Mouse (Mus musculus): ENCODE data around the gene Fbxl19. TPM values are rescaled to one million over a fixed set of nuclear protein-coding genes. Genes with fewer than 3 reads are reported as not detected.

The Fbxl19 gene
- total and polyA plus RNA-seq, 3 experiments: 22.4 to 31.7 (median 28.2) TPM

GRCm38 (mm10) chr7:127708207-127709078 is 35.9 kb upstream of the Fbxl19 start, which contains the start of gene Bcl7c:
Gene Bcl7c, minus strand, starts transcription at chr7:127708933.
- H3K79me2 ChIP-seq (replicated peaks; ENCODE audit: control insufficient read depth, extremely low read depth, insufficient read depth, poor library complexity, severe bottlenecking): no peaks in the 10 kb centered on the region
- dilution Hi-C loops (cut with MboI; ENCODE audit: extremely low pct_ligation_motif_present, extremely low pct_unique_long_range_greater_than_20kb, low sequenced_read_pairs) (no loop called here), in situ Hi-C loops (cut with MboI; ENCODE audit: low pct_ligation_motif_present, low pct_unique_long_range_greater_than_20kb, low sequenced_read_pairs) (no loop called here)
- TF ChIP-seq E2F4 (IDR thresholded peaks at IDR 0.05; ENCODE audit: insufficient replicate concordance, low read depth, low read length): no peak; the same call in 1 of the 2 replicates
- TF ChIP-seq NRF1 (IDR thresholded peaks at IDR 0.05; ENCODE audit: low read depth, low read length): peak; percentile 74
- peak; percentile 73; the same call in 1 of the 2 replicates for TF ChIP-seq MAZ (IDR thresholded peaks at IDR 0.05; ENCODE audit: low read depth, low read length)
- TF ChIP-seq POLR2A (IDR thresholded peaks at IDR 0.05; ENCODE audit: low read depth, low read length): peak; percentile 59; the same call in 1 of the 2 replicates
- peak; percentile 48; the same call in 1 of the 2 replicates for TF ChIP-seq IRF4 (IDR thresholded peaks at IDR 0.05; ENCODE audit: low read depth, low read length)
- peak; percentile 70; the same call in 1 of the 2 replicates for TF ChIP-seq MYC (IDR thresholded peaks at IDR 0.05; ENCODE audit: low read depth, low read length)
- peak; percentile 57 for TF ChIP-seq SMC3 (IDR thresholded peaks at IDR 0.05; ENCODE audit: low read depth, low read length)
- peak; percentile 94 for TF ChIP-seq MAX (IDR thresholded peaks at IDR 0.05; ENCODE audit: low read length)
- TF ChIP-seq CTCF (conservative IDR thresholded peaks at IDR 0.05 in 1 of 2, IDR thresholded peaks at IDR 0.05 in 1 of 2; ENCODE audit: low read depth in 2 of 2, low read length in 2 of 2): peak in 1 of 2 experiments; percentile 75; a peak in 2 of 4 replicates
- TF ChIP-seq TCF12 (IDR thresholded peaks at IDR 0.05; ENCODE audit: low read depth, low read length): peak; percentile 43; the same call in 1 of the 2 replicates
- TF ChIP-seq SIN3A (IDR thresholded peaks at IDR 0.05; ENCODE audit: low read length): peak; percentile 12; the same call in 1 of the 2 replicates
- no peak; the same call in 1 of the 2 replicates for TF ChIP-seq MEF2A (IDR thresholded peaks at IDR 0.05; ENCODE audit: borderline replicate concordance, low read depth, low read length)
- TF ChIP-seq MXI1 (IDR thresholded peaks at IDR 0.05; ENCODE audit: low read depth, low read length): peak; percentile 93
- peak; percentile 81 for TF ChIP-seq ELF1 (IDR thresholded peaks at IDR 0.05; ENCODE audit: low read depth, low read length)
- TF ChIP-seq USF1 (IDR thresholded peaks at IDR 0.05; ENCODE audit: low read depth, low read length): peak; percentile 86
- TF ChIP-seq ZKSCAN1 (IDR thresholded peaks at IDR 0.05; ENCODE audit: borderline replicate concordance, low read depth, low read length): no peak
- TF ChIP-seq HCFC1 (IDR thresholded peaks at IDR 0.05; ENCODE audit: low read depth, low read length): no peak; the same call in 1 of the 2 replicates
- TF ChIP-seq USF2 (conservative IDR thresholded peaks at IDR 0.05; ENCODE audit: low read depth, low read length): peak; percentile 56
- no peak for TF ChIP-seq BHLHE40 (IDR thresholded peaks at IDR 0.05; ENCODE audit: low read depth, low read length)
- TF ChIP-seq ZMIZ1 (IDR thresholded peaks at IDR 0.05; ENCODE audit: low read depth, low read length): no peak; the same call in 1 of the 2 replicates
- no peaks in the 10 kb centered on the region for H3K9me3 ChIP-seq (replicated peaks; ENCODE audit: low read length)
- peak within 1 kb of the TSS; percentile 78 for H3K4me2 ChIP-seq (ENCODE audit: insufficient read depth, low read depth, poor library complexity, severe bottlenecking)
- DNase-seq (ENCODE audit: extremely low read depth): peak; percentile 100
- peak within 1 kb of the TSS; percentile 94 for H3K9ac ChIP-seq (ENCODE audit: insufficient read depth, low read depth)
- H3K4me1 ChIP-seq (ENCODE audit: control insufficient read depth in 1 of 2, insufficient read depth in 2 of 2): peaks cover 9 to 33% of the 10 kb centered on the region in 2 experiments
- peak within 1 kb of the TSS; percentile 92 for H3K27ac ChIP-seq (ENCODE audit: insufficient read depth, low read depth)
- H3K27me3 ChIP-seq (replicated peaks): no peaks in the 10 kb centered on the region
- H3K4me3 ChIP-seq (replicated peaks in 1 of 3; ENCODE audit: low read depth in 2 of 3, low read length in 2 of 3, poor library complexity in 1 of 3): peak within 1 kb of the TSS; percentile 68 to 77 (median 77)
- H3K36me3 ChIP-seq (replicated peaks in 1 of 2; ENCODE audit: control insufficient read depth in 1 of 2, insufficient read depth in 1 of 2, low read length in 1 of 2): peaks cover 16 to 30% of the 10 kb centered on the region in 2 experiments

All from CH12.LX (cell line).